Mouse (Mus musculus): ENCODE measurements around the gene Pgam5. TPM values are rescaled to one million over a fixed set of nuclear protein-coding genes. Genes with fewer than 3 reads are reported as not detected.
A peak's percentile ranks its signal among the peaks of the same experiment; 100 is the strongest.

The Pgam5 gene
- 76.6 and 77.4 TPM in 2 replicates for total RNA-seq (2014; rRNA removed; ENCODE audit: low replicate concordance)
- polyA plus RNA-seq (2015; fragmentation: Nextera tagmentation; extraction: Ambion mirVana): 37.6 and 39.6 TPM in 2 replicates

DNA sequence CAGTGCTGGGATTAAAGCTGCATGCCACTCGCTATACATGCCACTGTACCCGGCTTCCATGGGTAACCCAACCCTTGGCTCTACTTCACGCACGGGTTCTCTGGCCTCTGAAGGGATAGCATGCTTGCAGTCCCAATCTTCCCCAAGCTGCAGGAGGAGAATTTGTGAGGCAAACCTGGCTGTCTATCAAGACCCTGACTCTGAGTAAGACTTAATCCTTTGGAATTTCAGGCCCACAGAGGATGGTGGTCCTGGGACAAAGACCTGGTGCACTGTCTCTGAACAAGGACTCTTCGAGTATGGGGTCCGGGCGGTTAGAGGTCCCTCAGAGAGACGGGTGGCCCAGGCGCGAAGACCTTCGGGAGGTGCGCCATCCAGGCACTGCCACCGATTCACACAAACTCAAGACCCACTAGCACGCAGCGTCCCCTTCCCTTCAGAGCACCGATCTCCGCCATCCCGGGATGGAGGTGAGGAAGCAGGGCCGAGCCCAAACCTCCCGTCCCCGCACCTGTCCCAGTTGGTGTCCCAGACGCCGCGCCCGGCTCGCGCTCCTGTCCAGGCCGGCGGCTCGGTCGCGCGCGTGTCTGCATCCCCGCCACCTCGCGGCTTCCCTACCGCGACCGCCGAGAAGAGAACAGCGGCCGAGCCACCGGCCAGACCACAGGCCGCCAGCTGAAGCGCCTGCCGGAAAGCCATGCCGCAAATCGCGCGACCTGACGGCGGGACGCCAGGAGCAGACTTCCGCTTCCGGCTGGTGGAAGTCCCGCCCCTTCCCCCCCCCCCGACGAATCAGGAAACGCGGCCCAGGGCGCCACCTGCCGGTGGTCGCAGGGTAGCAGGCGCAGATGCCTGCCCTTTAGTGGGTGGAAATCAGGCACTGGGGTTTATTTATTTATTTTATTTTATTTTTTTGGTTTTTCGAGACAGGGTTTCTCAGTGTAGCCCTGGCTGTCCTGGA is at the start of gene Pgam5:
TSS of gene Pgam5 (minus strand) at position 773 of the 961 bp plus-strand sequence.
- Histone ChIP-seq H3K4me1 (ENCODE audit: control insufficient read depth, insufficient read depth) (peaks cover 7% of the 10 kb centered on the region; the same call in 1 of the 2 replicates), H3K27ac (ENCODE audit: low read depth) (peak within 1 kb of the TSS; percentile 69), H3K9me3 (replicated peaks; ENCODE audit: control insufficient read depth, low read length) (no peaks in the 10 kb centered on the region), H3K27me3 (ENCODE audit: control insufficient read depth, insufficient read depth, low read length) (no peaks in the 10 kb centered on the region), H3K4me2 (ENCODE audit: low read depth, low read length) (peak within 1 kb of the TSS; percentile 92), H3K9ac (replicated peaks; ENCODE audit: low read depth, low read length) (peak within 1 kb of the TSS; percentile 92), H3K36me3 (replicated peaks; ENCODE audit: control insufficient read depth, insufficient read depth, low read length) (peaks cover 26% of the 10 kb centered on the region), H3K4me3 (ENCODE audit: low read depth, low read length) (peak within 1 kb of the TSS; percentile 92)
- peak; percentile 94 for ATAC-seq (ENCODE audit: insufficient read depth, low read depth)
- TF ChIP-seq EP300 (IDR thresholded peaks at IDR 0.05; ENCODE audit: low read depth): no peak
- TF ChIP-seq CTCF (IDR thresholded peaks at IDR 0.05; ENCODE audit: low read depth): peak; percentile 85
- under 1% methylated on average over 62 of the region's 66 CpGs for WGBS
- DNase-seq (ENCODE audit: low spot score): peak; percentile 75

DNA sequence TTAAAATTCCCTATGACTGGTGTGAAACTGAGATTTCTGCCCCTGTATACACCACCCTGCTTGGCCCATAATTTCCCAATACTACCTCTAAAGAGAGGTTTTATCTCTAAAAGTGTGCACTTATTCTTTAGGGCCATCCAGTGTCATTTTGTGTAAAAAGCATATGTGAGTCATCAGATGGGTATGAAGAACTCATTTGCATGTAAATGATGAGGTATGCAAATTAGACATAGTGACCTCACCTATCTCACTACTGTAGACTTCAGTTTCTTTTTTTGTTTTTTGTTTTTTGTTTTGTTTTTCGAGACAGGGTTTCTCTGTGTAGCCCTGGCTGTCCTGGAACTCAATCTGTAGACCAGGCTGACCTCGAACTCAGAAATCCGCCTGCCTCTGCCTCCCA is 43.4 kb upstream of the Pgam5 start:
- no peak for ATAC-seq (ENCODE audit: insufficient read depth, low read depth)
- Histone ChIP-seq H3K4me3 (ENCODE audit: low read depth, low read length) (no peak overlapping the region), H3K27ac (ENCODE audit: low read depth) (no peak overlapping the region), H3K27me3 (ENCODE audit: control insufficient read depth, insufficient read depth, low read length) (no peaks in the 10 kb centered on the region), H3K9ac (replicated peaks; ENCODE audit: low read depth, low read length) (no peak overlapping the region), H3K4me1 (ENCODE audit: control insufficient read depth, insufficient read depth) (no peaks in the 10 kb centered on the region), H3K36me3 (replicated peaks; ENCODE audit: control insufficient read depth, insufficient read depth, low read length) (peaks cover 27% of the 10 kb centered on the region; the same call in 1 of the 2 replicates), H3K9me3 (replicated peaks; ENCODE audit: control insufficient read depth, low read length) (no peaks in the 10 kb centered on the region), H3K4me2 (ENCODE audit: low read depth, low read length) (no peak overlapping the region)
- no peak for DNase-seq (ENCODE audit: low spot score)
- WGBS: 89% methylated on average over 3 of the region's 3 CpGs
- TF ChIP-seq EP300 (IDR thresholded peaks at IDR 0.05; ENCODE audit: low read depth) (no peak), CTCF (IDR thresholded peaks at IDR 0.05; ENCODE audit: low read depth) (no peak)

- no peaks in the 10 kb centered on the region for H3K4me1 ChIP-seq (ENCODE audit: control insufficient read depth, insufficient read depth)
- TF ChIP-seq CTCF (IDR thresholded peaks at IDR 0.05; ENCODE audit: low read depth): no peak
- TF ChIP-seq EP300 (IDR thresholded peaks at IDR 0.05; ENCODE audit: low read depth): no peak
- peaks cover 47% of the 10 kb centered on the region for H3K36me3 ChIP-seq (replicated peaks; ENCODE audit: control insufficient read depth, insufficient read depth, low read length)
- no peak overlapping the region for H3K4me2 ChIP-seq (ENCODE audit: low read depth, low read length)
- no peak overlapping the region for H3K4me3 ChIP-seq (ENCODE audit: low read depth, low read length)
- H3K9me3 ChIP-seq (replicated peaks; ENCODE audit: control insufficient read depth, low read length): no peaks in the 10 kb centered on the region
- no peak overlapping the region for H3K9ac ChIP-seq (replicated peaks; ENCODE audit: low read depth, low read length)
- H3K27me3 ChIP-seq (ENCODE audit: control insufficient read depth, insufficient read depth, low read length): no peaks in the 10 kb centered on the region
- WGBS: 90% methylated on average over 7 of the region's 7 CpGs
- H3K27ac ChIP-seq (ENCODE audit: low read depth): no peak overlapping the region
- DNase-seq (ENCODE audit: low spot score): no peak
- no peak for ATAC-seq (ENCODE audit: insufficient read depth, low read depth)
Observed at GRCm38 (mm10) chr5:110308861-110309260, 39.1 kb upstream of the Pgam5 start.

GRCm38 (mm10) chr5:110300591-110300990 is 30.9 kb upstream of the Pgam5 start:
- DNase-seq (ENCODE audit: low spot score) (no peak), ATAC-seq (ENCODE audit: insufficient read depth, low read depth) (no peak)
- H3K4me3 ChIP-seq (ENCODE audit: low read depth, low read length): no peak overlapping the region
- H3K4me1 ChIP-seq (ENCODE audit: control insufficient read depth, insufficient read depth): no peaks in the 10 kb centered on the region
- 94% methylated on average over 2 of the region's 2 CpGs for WGBS
- no peak overlapping the region for H3K27ac ChIP-seq (ENCODE audit: low read depth)
- H3K27me3 ChIP-seq (ENCODE audit: control insufficient read depth, insufficient read depth, low read length): no peaks in the 10 kb centered on the region
- peaks cover 70% of the 10 kb centered on the region for H3K36me3 ChIP-seq (replicated peaks; ENCODE audit: control insufficient read depth, insufficient read depth, low read length)
- TF ChIP-seq CTCF (IDR thresholded peaks at IDR 0.05; ENCODE audit: low read depth) (no peak), EP300 (IDR thresholded peaks at IDR 0.05; ENCODE audit: low read depth) (no peak)
- no peak overlapping the region for H3K9ac ChIP-seq (replicated peaks; ENCODE audit: low read depth, low read length)
- H3K9me3 ChIP-seq (replicated peaks; ENCODE audit: control insufficient read depth, low read length): no peaks in the 10 kb centered on the region
- no peak overlapping the region for H3K4me2 ChIP-seq (ENCODE audit: low read depth, low read length)

DNA sequence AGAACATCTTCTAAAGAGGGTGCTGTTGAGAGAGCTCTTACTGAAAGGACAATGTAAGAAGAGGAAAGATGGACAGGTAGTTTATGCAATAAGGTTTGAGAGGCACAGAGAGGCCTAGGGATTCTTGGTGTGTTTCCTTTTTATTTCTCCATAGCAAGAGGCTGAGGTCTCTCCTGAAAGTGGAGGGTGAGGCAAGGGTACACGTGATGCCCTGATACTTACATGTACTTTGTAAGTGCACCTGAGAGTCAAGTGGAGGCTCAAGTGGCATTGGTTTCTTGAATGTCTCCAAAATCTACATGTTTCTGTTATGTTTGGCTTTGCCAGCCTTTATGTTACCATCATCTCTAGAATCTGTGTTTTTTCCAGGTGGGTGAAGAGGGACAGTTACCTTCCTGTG is 26.9 kb upstream of the Pgam5 start:
- H3K4me3 ChIP-seq (ENCODE audit: low read depth, low read length): no peak overlapping the region
- H3K4me2 ChIP-seq (ENCODE audit: low read depth, low read length): no peak overlapping the region
- no peaks in the 10 kb centered on the region for H3K4me1 ChIP-seq (ENCODE audit: control insufficient read depth, insufficient read depth)
- H3K9ac ChIP-seq (replicated peaks; ENCODE audit: low read depth, low read length): no peak overlapping the region
- no peaks in the 10 kb centered on the region for H3K9me3 ChIP-seq (replicated peaks; ENCODE audit: control insufficient read depth, low read length)
- 87% methylated on average over 1 of the region's 1 CpGs for WGBS
- no peak for TF ChIP-seq EP300 (IDR thresholded peaks at IDR 0.05; ENCODE audit: low read depth)
- TF ChIP-seq CTCF (IDR thresholded peaks at IDR 0.05; ENCODE audit: low read depth): no peak
- no peak overlapping the region for H3K27ac ChIP-seq (ENCODE audit: low read depth)
- no peaks in the 10 kb centered on the region for H3K27me3 ChIP-seq (ENCODE audit: control insufficient read depth, insufficient read depth, low read length)
- no peak for ATAC-seq (ENCODE audit: insufficient read depth, low read depth)
- H3K36me3 ChIP-seq (replicated peaks; ENCODE audit: control insufficient read depth, insufficient read depth, low read length): peaks cover 68% of the 10 kb centered on the region
- no peak for DNase-seq (ENCODE audit: low spot score)

Data from heart, postnatal 0 days (tissue).